Comparison of ENCODE assay signal across 9 mouse cellular contexts in genomic region chr12:99519191-99519614, GRCm38 (mm10). TPM values are rescaled to one million over a fixed set of nuclear protein-coding genes. Genes with fewer than 3 reads are reported as not detected.
A peak's percentile ranks its signal among the peaks of the same experiment; 100 is the strongest.
DNase-seq lines count a peak whose midpoint lies in the region; ATAC-seq and TF ChIP-seq lines count a peak whose summit lies in the region.
"Had no signal": no experiment of that assay in that cellular context is flagged by ENCODE, and none has a peak within 500 bp of the region (broad histone marks: within the 10 kb centered on the region; RNA-seq: fewer than 3 reads in every experiment).

No protein-coding gene starts in this region.

- no peaks in the 10 kb centered on the region for H3K9me3 ChIP-seq in lung, embryonic 14.5 days (ENCODE audit: low read depth, low read length)
- no peaks in the 10 kb centered on the region for H3K9me3 ChIP-seq in lung, postnatal 0 days (ENCODE audit: low read length)
- no peaks in the 10 kb centered on the region for H3K9me3 ChIP-seq in forebrain, postnatal 0 days (ENCODE audit: low read length)
- H3K9me3 ChIP-seq in liver, embryonic 11.5 days (ENCODE audit: control insufficient read depth, low read length) = no peaks in the 10 kb centered on the region
- H3K9me3 ChIP-seq: liver, embryonic 13.5 days had no signal

- peak; percentile 23 for DNase-seq in lung, embryonic 14.5 days
- DNase-seq in lung, postnatal 0 days (ENCODE audit: low spot score) = no peak
- DNase-seq in cerebellum, adult 18-20 months = peak; percentile 54 to 57
- peak; percentile 58 for DNase-seq in forebrain, postnatal 0 days
- DNase-seq in ovary, postnatal 14 days (ENCODE audit: low spot score) = peak; percentile 12
- no peak for DNase-seq in liver, embryonic 11.5 days (ENCODE audit: low spot score)
- no peak for DNase-seq in urinary bladder, postnatal 14 days (ENCODE audit: low spot score)
- DNase-seq: liver, embryonic 13.5 days had no signal

- no peak for ATAC-seq in lung, embryonic 14.5 days (ENCODE audit: insufficient read depth)
- ATAC-seq in lung, postnatal 0 days = no peak
- ATAC-seq in forebrain, postnatal 0 days = peak; percentile 48; the same call in 1 of the 2 replicates
- no peak for ATAC-seq in liver, embryonic 11.5 days (replicated peaks; ENCODE audit: low FRiP score)
- ATAC-seq in granulocyte monocyte progenitor cell, adult 5-6 weeks (replicated peaks; ENCODE audit: poor library complexity, severe bottlenecking) = no peak

- no peak for TF ChIP-seq EP300 in lung, postnatal 0 days (IDR thresholded peaks at IDR 0.05)

- no peak for TF ChIP-seq CTCF in lung, embryonic 14.5 days (IDR thresholded peaks at IDR 0.05; ENCODE audit: low read depth)
- TF ChIP-seq CTCF in lung, postnatal 0 days (IDR thresholded peaks at IDR 0.05) = no peak
- no peak for TF ChIP-seq CTCF in forebrain, postnatal 0 days (IDR thresholded peaks at IDR 0.05; ENCODE audit: low read depth)

- H3K4me3 ChIP-seq in lung, embryonic 14.5 days (ENCODE audit: low read depth, low read length) = no peak overlapping the region
- no peak overlapping the region for H3K4me3 ChIP-seq in lung, postnatal 0 days (ENCODE audit: low read depth, low read length)
- H3K4me3 ChIP-seq in forebrain, postnatal 0 days (ENCODE audit: low read depth, low read length) = no peak overlapping the region; the same call in 1 of the 2 replicates
- H3K4me3 ChIP-seq in liver, embryonic 11.5 days (ENCODE audit: low read depth, low read length) = no peak overlapping the region
- H3K4me3 ChIP-seq: liver, embryonic 13.5 days had no signal

- H3K36me3 ChIP-seq in lung, embryonic 14.5 days (ENCODE audit: insufficient read depth) = no peaks in the 10 kb centered on the region
- no peaks in the 10 kb centered on the region for H3K36me3 ChIP-seq in lung, postnatal 0 days (ENCODE audit: insufficient read depth, low read length)
- H3K36me3 ChIP-seq in forebrain, postnatal 0 days (ENCODE audit: insufficient read depth) = no peaks in the 10 kb centered on the region
- H3K36me3 ChIP-seq in liver, embryonic 11.5 days (ENCODE audit: control insufficient read depth, insufficient read depth, low read length) = no peaks in the 10 kb centered on the region

- H3K27me3 ChIP-seq in lung, embryonic 14.5 days (ENCODE audit: insufficient read depth, low read length) = no peaks in the 10 kb centered on the region
- no peaks in the 10 kb centered on the region for H3K27me3 ChIP-seq in lung, postnatal 0 days (replicated peaks; ENCODE audit: insufficient read depth, low read length)
- no peaks in the 10 kb centered on the region for H3K27me3 ChIP-seq in forebrain, postnatal 0 days (ENCODE audit: insufficient read depth, low read length)
- no peaks in the 10 kb centered on the region for H3K27me3 ChIP-seq in liver, embryonic 11.5 days (replicated peaks; ENCODE audit: control insufficient read depth, insufficient read depth, low read length)
- H3K27me3 ChIP-seq: liver, embryonic 13.5 days had no signal

- H3K4me2 ChIP-seq in lung, embryonic 14.5 days = no peak overlapping the region
- no peak overlapping the region for H3K4me2 ChIP-seq in lung, postnatal 0 days (replicated peaks; ENCODE audit: low read depth, low read length)
- peak overlapping the region; percentile 32 for H3K4me2 ChIP-seq in forebrain, postnatal 0 days (ENCODE audit: low read depth)
- H3K4me2 ChIP-seq in liver, embryonic 11.5 days = no peak overlapping the region
- H3K4me2 ChIP-seq: liver, embryonic 13.5 days had no signal

- H3K9ac ChIP-seq in lung, embryonic 14.5 days = no peak overlapping the region
- H3K9ac ChIP-seq in lung, postnatal 0 days (replicated peaks; ENCODE audit: low read depth) = no peak overlapping the region
- H3K9ac ChIP-seq in forebrain, postnatal 0 days = no peak overlapping the region
- H3K9ac ChIP-seq in liver, embryonic 11.5 days (ENCODE audit: low read depth, low read length) = no peak overlapping the region
- H3K9ac ChIP-seq: liver, embryonic 13.5 days had no signal

- no peaks in the 10 kb centered on the region for H3K4me1 ChIP-seq in lung, embryonic 14.5 days (ENCODE audit: insufficient read depth)
- 0 out of 2 replicates have a peak, but pooled peaks cover 5% of the 10 kb centered on the region for H3K4me1 ChIP-seq in lung, postnatal 0 days (ENCODE audit: insufficient read depth, low read depth, low read length)
- no peaks in the 10 kb centered on the region; the same call in 1 of the 2 replicates for H3K4me1 ChIP-seq in forebrain, postnatal 0 days (ENCODE audit: insufficient read depth)
- peaks cover 6% of the 10 kb centered on the region for H3K4me1 ChIP-seq in liver, embryonic 11.5 days (replicated peaks; ENCODE audit: control insufficient read depth, insufficient read depth, low read length)

- 61% methylated on average over 9 of the region's 9 CpGs for WGBS in lung, embryonic 14.5 days
- 41% methylated on average over 9 of the region's 9 CpGs for WGBS in lung, postnatal 0 days
- 8% methylated on average over 9 of the region's 9 CpGs for WGBS in forebrain, postnatal 0 days
- 81% methylated on average over 9 of the region's 9 CpGs for WGBS in liver, embryonic 11.5 days

- no peak overlapping the region for H3K27ac ChIP-seq in lung, embryonic 14.5 days (ENCODE audit: low read depth)
- no peak overlapping the region for H3K27ac ChIP-seq in lung, postnatal 0 days (ENCODE audit: low read length)
- peak overlapping the region; percentile 36; the same call in 1 of the 2 replicates for H3K27ac ChIP-seq in forebrain, postnatal 0 days (ENCODE audit: low read depth, low read length)
- H3K27ac ChIP-seq in liver, embryonic 11.5 days (ENCODE audit: low read depth, low read length) = no peak overlapping the region
- H3K27ac ChIP-seq: liver, embryonic 13.5 days had no signal

RNA-seq across cellular contexts. Expression of gene Foxn3, which starts 44.2 kb away (rescaled TPM):
- 69.1 and 72.5 TPM in 2 replicates for polyA plus RNA-seq in lung, embryonic 14.5 days (2014; fragmentation: Nextera tagmentation; extraction: Ambion mirVana)
- polyA plus RNA-seq in lung, postnatal 0 days (2015; fragmentation: Nextera tagmentation; extraction: Ambion mirVana) = 91.0 and 94.3 TPM in 2 replicates
- 32.8 and 34.2 TPM in 2 replicates for total RNA-seq in forebrain, postnatal 0 days (2014; rRNA removed)
- polyA plus RNA-seq in forebrain, postnatal 0 days (2015; fragmentation: Nextera tagmentation; extraction: Ambion mirVana) = 44.1 and 61.3 TPM in 2 replicates
- polyA plus RNA-seq in liver, embryonic 11.5 days (2014; fragmentation: Nextera tagmentation; extraction: Ambion mirVana) = 50.2 and 52.7 TPM in 2 replicates
- 68.7 and 164 TPM in 2 replicates for total RNA-seq in granulocyte monocyte progenitor cell, adult 5-6 weeks (2014; fragmentation: Nextera tagmentation)
- 22.6 and 26.7 TPM in 2 replicates for total RNA-seq in granulocyte monocyte progenitor cell, adult 5-6 weeks (2017)

Comparison
In these comparisons a context has a peak if more than half of its experiments do, and no peak if none do; other contexts are left out.
1. DNase-seq: peak in lung, embryonic 14.5 days (single experiment), cerebellum, adult 18-20 months (2 of 2), forebrain, postnatal 0 days (single experiment) and ovary, postnatal 14 days (single experiment); none in lung, postnatal 0 days (single experiment), liver, embryonic 11.5 days (single experiment) and urinary bladder, postnatal 14 days (single experiment).